Mouse (Mus musculus) heart, adult 8-10 months (tissue): Measurements from ENCODE around the gene Erg. TPM values are rescaled to one million over a fixed set of nuclear protein-coding genes. Genes with fewer than 3 reads are reported as not detected.

ENCODE experiments used
- DNase-seq: peaks from one replicate; pipeline ENCODE4 v3.0.0; 2022; ENCODE audit warnings: low spot score
- total RNA-seq, 4 experiments: library from RNA; stranded (reverse); gene quantifications; 2 replicates each; pipeline ENCODE4 v1.2.4; 2022

Gene Erg
- total RNA-seq, 4 experiments from 2014 or later = 20.8 to 31.1 (median 27.7) TPM

- DNase-seq = no peak
Measured at GRCm38 (mm10) chr16:95398761-95399343, 187.5 kb downstream of the Erg start.

- DNase-seq = no peak
Measured at GRCm38 (mm10) chr16:95390787-95391186, 195.6 kb downstream of the Erg start.

GRCm38 (mm10) chr16:95388811-95389529 lies 197.4 kb downstream of the Erg start:
- no peak for DNase-seq

GRCm38 (mm10) chr16:95388292-95388691 lies 198.1 kb downstream of the Erg start:
- DNase-seq = no peak

- DNase-seq = no peak
Measured at GRCm38 (mm10) chr16:95387008-95387407, 199.4 kb downstream of the Erg start.

- no peak for DNase-seq
Measured at GRCm38 (mm10) chr16:95385299-95385973, 201.0 kb downstream of the Erg start.

- DNase-seq = no peak
Measured at GRCm38 (mm10) chr16:95384590-95385148, 201.7 kb downstream of the Erg start.

GRCm38 (mm10) chr16:95382251-95382650 lies 204.1 kb downstream of the Erg start:
- no peak for DNase-seq

GRCm38 (mm10) chr16:95376834-95377233 lies 209.6 kb downstream of the Erg start:
- no peak for DNase-seq

GRCm38 (mm10) chr16:95376364-95376763 lies 210.0 kb downstream of the Erg start:
- DNase-seq = no peak

GRCm38 (mm10) chr16:95374646-95375045 lies 211.7 kb downstream of the Erg start:
- DNase-seq = no peak

GRCm38 (mm10) chr16:95372960-95373359 lies 213.4 kb downstream of the Erg start:
- no peak for DNase-seq

GRCm38 (mm10) chr16:95371713-95372112 lies 214.7 kb downstream of the Erg start:
- DNase-seq = no peak

GRCm38 (mm10) chr16:95366989-95367765 lies 219.2 kb downstream of the Erg start:
- no peak for DNase-seq

GRCm38 (mm10) chr16:95365214-95365613 lies 221.2 kb downstream of the Erg start:
- no peak for DNase-seq

GRCm38 (mm10) chr16:95363632-95364465 lies 222.5 kb downstream of the Erg start:
- no peak for DNase-seq

- no peak for DNase-seq
Measured at GRCm38 (mm10) chr16:95361950-95362349, 224.4 kb downstream of the Erg start.

- no peak for DNase-seq
Measured at GRCm38 (mm10) chr16:95360940-95361489, 225.4 kb downstream of the Erg start.

- DNase-seq = no peak
Measured at GRCm38 (mm10) chr16:95360214-95360850, 226.1 kb downstream of the Erg start.
